Mouse (Mus musculus): ENCODE data around the gene Vtn. TPM values are rescaled to one million over a fixed set of nuclear protein-coding genes. Genes with fewer than 3 reads are reported as not detected.

Gene Vtn
- polyA plus RNA-seq, 1 experiment from 2014 or later: 115 TPM

GRCm38 (mm10) chr11:78502909-78503650, 4.2 kb downstream of the Vtn start, which contains the start of gene Sebox:
TSS of gene Sebox (plus strand) at chr11:78503447.
- H3K27me3 ChIP-seq (ENCODE audit: control insufficient read depth, insufficient read depth, low read depth, low read length): no peaks in the 10 kb centered on the region
- no peak within 1 kb of the TSS for H3K27ac ChIP-seq (ENCODE audit: low read length)
- WGBS: 74% methylated on average over 7 of the region's 7 CpGs
- no peak for ATAC-seq
- H3K36me3 ChIP-seq (ENCODE audit: control insufficient read depth, insufficient read depth, low read length): peaks cover 16% of the 10 kb centered on the region
- H3K9me3 ChIP-seq (replicated peaks; ENCODE audit: control insufficient read depth, low read length, poor library complexity, severe bottlenecking): no peaks in the 10 kb centered on the region
- H3K4me2 ChIP-seq (ENCODE audit: low read length): no peak within 1 kb of the TSS
- H3K9ac ChIP-seq (ENCODE audit: low read depth, low read length): no peak within 1 kb of the TSS
- H3K4me3 ChIP-seq (ENCODE audit: low read depth, low read length): no peak within 1 kb of the TSS
- H3K4me1 ChIP-seq (ENCODE audit: control insufficient read depth, insufficient read depth, low read length): 0 out of 2 replicates have a peak, but pooled peaks cover 4% of the 10 kb centered on the region

- Histone ChIP-seq H3K9me3 (replicated peaks; ENCODE audit: control insufficient read depth, low read length, poor library complexity, severe bottlenecking) (no peaks in the 10 kb centered on the region), H3K9ac (ENCODE audit: low read depth, low read length) (no peak overlapping the region)
- 82% methylated on average over 3 of the region's 3 CpGs for WGBS
Observed at GRCm38 (mm10) chr11:78505430-78505829, 6.5 kb downstream of the Vtn start.

GRCm38 (mm10) chr11:78509148-78509547, 10.3 kb downstream of the Vtn start:
- WGBS: 86% methylated on average over 5 of the region's 5 CpGs
- Histone ChIP-seq H3K27me3 (ENCODE audit: control insufficient read depth, insufficient read depth, low read depth, low read length) (no peaks in the 10 kb centered on the region), H3K4me2 (ENCODE audit: low read length) (no peak overlapping the region), H3K36me3 (ENCODE audit: control insufficient read depth, insufficient read depth, low read length) (peaks cover 26% of the 10 kb centered on the region), H3K9me3 (replicated peaks; ENCODE audit: control insufficient read depth, low read length, poor library complexity, severe bottlenecking) (no peaks in the 10 kb centered on the region), H3K9ac (ENCODE audit: low read depth, low read length) (no peak overlapping the region), H3K27ac (ENCODE audit: low read length) (no peak overlapping the region), H3K4me1 (ENCODE audit: control insufficient read depth, insufficient read depth, low read length) (peaks cover 16% of the 10 kb centered on the region), H3K4me3 (ENCODE audit: low read depth, low read length) (no peak overlapping the region)
- ATAC-seq: no peak

More at GRCm38 (mm10) chr11:78505430-78505829, 6.5 kb downstream of the Vtn start:
- no peak for ATAC-seq
- Histone ChIP-seq H3K36me3 (ENCODE audit: control insufficient read depth, insufficient read depth, low read length) (peaks cover 26% of the 10 kb centered on the region), H3K4me1 (ENCODE audit: control insufficient read depth, insufficient read depth, low read length) (no peaks in the 10 kb centered on the region), H3K4me3 (ENCODE audit: low read depth, low read length) (no peak overlapping the region), H3K27ac (ENCODE audit: low read length) (no peak overlapping the region), H3K4me2 (ENCODE audit: low read length) (no peak overlapping the region), H3K27me3 (ENCODE audit: control insufficient read depth, insufficient read depth, low read depth, low read length) (no peaks in the 10 kb centered on the region)

- no peaks in the 10 kb centered on the region for H3K9me3 ChIP-seq (replicated peaks; ENCODE audit: control insufficient read depth, low read length, poor library complexity, severe bottlenecking)
- H3K27ac ChIP-seq (ENCODE audit: low read length): peak within 1 kb of the TSS; percentile 86
- H3K27me3 ChIP-seq (ENCODE audit: control insufficient read depth, insufficient read depth, low read depth, low read length): no peaks in the 10 kb centered on the region
- H3K36me3 ChIP-seq (ENCODE audit: control insufficient read depth, insufficient read depth, low read length): peaks cover 29% of the 10 kb centered on the region
- H3K4me1 ChIP-seq (ENCODE audit: control insufficient read depth, insufficient read depth, low read length): peaks cover 19% of the 10 kb centered on the region
- peak within 1 kb of the TSS; percentile 92 for H3K4me3 ChIP-seq (ENCODE audit: low read depth, low read length)
- H3K4me2 ChIP-seq (ENCODE audit: low read length): peak within 1 kb of the TSS; percentile 97
- under 1% methylated on average over 57 of the region's 67 CpGs for WGBS
- peak within 1 kb of the TSS; percentile 95 for H3K9ac ChIP-seq (ENCODE audit: low read depth, low read length)
- ATAC-seq: peak; percentile 96
Observed at GRCm38 (mm10) chr11:78512025-78512957, 13.4 kb downstream of the Vtn start, which contains the start of the genes Tmem199 and Poldip2. TSS of gene Tmem199 (minus strand) at chr11:78512172. TSS of gene Poldip2 (plus strand) at chr11:78512193.

GRCm38 (mm10) chr11:78513106-78513790, 14.4 kb downstream of the Vtn start:
- 79% methylated on average over 3 of the region's 3 CpGs for WGBS
- H3K27ac ChIP-seq (ENCODE audit: low read length): no peak overlapping the region
- ATAC-seq: no peak
- no peaks in the 10 kb centered on the region for H3K27me3 ChIP-seq (ENCODE audit: control insufficient read depth, insufficient read depth, low read depth, low read length)
- H3K4me3 ChIP-seq (ENCODE audit: low read depth, low read length): peak overlapping the region; percentile 92
- H3K9ac ChIP-seq (ENCODE audit: low read depth, low read length): peak overlapping the region; percentile 95
- H3K36me3 ChIP-seq (ENCODE audit: control insufficient read depth, insufficient read depth, low read length): peaks cover 24% of the 10 kb centered on the region
- no peaks in the 10 kb centered on the region for H3K9me3 ChIP-seq (replicated peaks; ENCODE audit: control insufficient read depth, low read length, poor library complexity, severe bottlenecking)
- peaks cover 19% of the 10 kb centered on the region for H3K4me1 ChIP-seq (ENCODE audit: control insufficient read depth, insufficient read depth, low read length)
- peak overlapping the region; percentile 97 for H3K4me2 ChIP-seq (ENCODE audit: low read length)

- 71% methylated on average over 2 of the region's 2 CpGs for WGBS
- H3K36me3 ChIP-seq (ENCODE audit: control insufficient read depth, insufficient read depth, low read length): peaks cover 17% of the 10 kb centered on the region
Observed at GRCm38 (mm10) chr11:78515549-78516325, 16.8 kb downstream of the Vtn start.

GRCm38 (mm10) chr11:78518931-78519330, 20.0 kb downstream of the Vtn start:
- ATAC-seq: no peak
- Histone ChIP-seq H3K27ac (ENCODE audit: low read length) (no peak overlapping the region), H3K9ac (ENCODE audit: low read depth, low read length) (no peak overlapping the region), H3K36me3 (ENCODE audit: control insufficient read depth, insufficient read depth, low read length) (peaks cover 45% of the 10 kb centered on the region), H3K4me1 (ENCODE audit: control insufficient read depth, insufficient read depth, low read length) (0 out of 2 replicates have a peak, but pooled peaks cover 3% of the 10 kb centered on the region), H3K9me3 (replicated peaks; ENCODE audit: control insufficient read depth, low read length, poor library complexity, severe bottlenecking) (no peaks in the 10 kb centered on the region), H3K4me3 (ENCODE audit: low read depth, low read length) (no peak overlapping the region), H3K27me3 (ENCODE audit: control insufficient read depth, insufficient read depth, low read depth, low read length) (no peaks in the 10 kb centered on the region), H3K4me2 (ENCODE audit: low read length) (no peak overlapping the region)
- WGBS: 91% methylated on average over 10 of the region's 10 CpGs

More at GRCm38 (mm10) chr11:78515549-78516325, 16.8 kb downstream of the Vtn start:
- peaks cover 19% of the 10 kb centered on the region for H3K4me1 ChIP-seq (ENCODE audit: control insufficient read depth, insufficient read depth, low read length)
- H3K4me3 ChIP-seq (ENCODE audit: low read depth, low read length): no peak overlapping the region
- H3K9ac ChIP-seq (ENCODE audit: low read depth, low read length): no peak overlapping the region
- H3K9me3 ChIP-seq (replicated peaks; ENCODE audit: control insufficient read depth, low read length, poor library complexity, severe bottlenecking): no peaks in the 10 kb centered on the region
- no peaks in the 10 kb centered on the region for H3K27me3 ChIP-seq (ENCODE audit: control insufficient read depth, insufficient read depth, low read depth, low read length)
- no peak overlapping the region for H3K27ac ChIP-seq (ENCODE audit: low read length)
- ATAC-seq: no peak
- H3K4me2 ChIP-seq (ENCODE audit: low read length): no peak overlapping the region

- Histone ChIP-seq H3K9ac (ENCODE audit: low read depth, low read length) (no peak overlapping the region), H3K36me3 (ENCODE audit: control insufficient read depth, insufficient read depth, low read length) (peaks cover 53% of the 10 kb centered on the region), H3K27ac (ENCODE audit: low read length) (no peak overlapping the region), H3K4me1 (ENCODE audit: control insufficient read depth, insufficient read depth, low read length) (no peaks in the 10 kb centered on the region), H3K9me3 (replicated peaks; ENCODE audit: control insufficient read depth, low read length, poor library complexity, severe bottlenecking) (no peaks in the 10 kb centered on the region), H3K27me3 (ENCODE audit: control insufficient read depth, insufficient read depth, low read depth, low read length) (no peaks in the 10 kb centered on the region), H3K4me3 (ENCODE audit: low read depth, low read length) (no peak overlapping the region), H3K4me2 (ENCODE audit: low read length) (no peak overlapping the region)
- 85% methylated on average over 3 of the region's 3 CpGs for WGBS
- ATAC-seq: no peak
Observed at GRCm38 (mm10) chr11:78521880-78522279, 23.0 kb downstream of the Vtn start.

Measured in midbrain, embryonic 16.5 days (tissue).